Mouse (Mus musculus): ENCODE results near the gene Ccr1. TPM values are rescaled to one million over a fixed set of nuclear protein-coding genes. Genes with fewer than 3 reads are reported as not detected.
"Not testable (repeated sequence)": the region's sequence is repeated elsewhere in the genome, so short reads cannot be mapped to it uniquely, and the experiment has no call there.

The Ccr1 gene
- total RNA-seq, 2 experiments from 2014 or later = 0.17 to 0.50 TPM

GRCm38 (mm10) chr9:123929936-123930335 is 38.6 kb downstream of the Ccr1 start:
- DNase-seq (ENCODE audit: low spot score in 2 of 2) = no peak
- intact Hi-C loops (cut with DNase I) = no loop called here

- no peak for DNase-seq (ENCODE audit: low spot score in 2 of 2)
- intact Hi-C loops (cut with DNase I) = no loop called here
Measured at GRCm38 (mm10) chr9:123928759-123929246, 39.7 kb downstream of the Ccr1 start.

- no peak for DNase-seq (ENCODE audit: low spot score in 2 of 2)
- intact Hi-C loops (cut with DNase I) = no loop called here
Measured at GRCm38 (mm10) chr9:123928118-123928758, 40.3 kb downstream of the Ccr1 start.

- intact Hi-C loops (cut with DNase I) = no loop called here
- no peak for DNase-seq (ENCODE audit: low spot score in 2 of 2)
Measured at GRCm38 (mm10) chr9:123927281-123927960, 41.1 kb downstream of the Ccr1 start.

GRCm38 (mm10) chr9:123926041-123926440 is 42.5 kb downstream of the Ccr1 start:
- intact Hi-C loops (cut with DNase I) = not testable (repeated sequence)
- peak in 1 of 2 experiments; percentile 29 for DNase-seq (ENCODE audit: low spot score in 2 of 2)

GRCm38 (mm10) chr9:123925101-123925946 is 43.2 kb downstream of the Ccr1 start:
- peak; percentile 88 to 89 for DNase-seq (ENCODE audit: low spot score in 2 of 2)
- intact Hi-C loops (cut with DNase I) = no loop called here

- intact Hi-C loops (cut with DNase I) = no loop called here
- DNase-seq (ENCODE audit: low spot score in 2 of 2) = peak; percentile 89 to 94
Measured at GRCm38 (mm10) chr9:123924589-123925066, 43.9 kb downstream of the Ccr1 start.

- intact Hi-C loops (cut with DNase I) = not testable (repeated sequence)
- DNase-seq (ENCODE audit: low spot score in 2 of 2) = peak; percentile 53 to 78
Measured at GRCm38 (mm10) chr9:123924035-123924434, 44.5 kb downstream of the Ccr1 start.

- peak; percentile 30 to 46 for DNase-seq (ENCODE audit: low spot score in 2 of 2)
- intact Hi-C loops (cut with DNase I) = no loop called here
Measured at GRCm38 (mm10) chr9:123923146-123923991, 45.1 kb downstream of the Ccr1 start.

Other genes starting within 250 kb of the Ccr1 start
- gene Cxcr6, start 162.2 kb downstream of the Ccr1 start, total RNA-seq (2021) = not detected
- 10 to 100 TPM; 21.7 to 35.5 TPM for gene Fyco1, start 116.8 kb downstream of the Ccr1 start, total RNA-seq (2021)
- not detected for gene Xcr1, start 106.7 kb downstream of the Ccr1 start, total RNA-seq (2021)
- not detected for gene Ccr1l1, start 9.7 kb upstream of the Ccr1 start, total RNA-seq (2021)
- not detected for gene Ccr3, start 53.3 kb upstream of the Ccr1 start, total RNA-seq (2021)
- under 1 TPM; 0.29 to 0.39 TPM for gene Ccr2, start 133.3 kb upstream of the Ccr1 start, total RNA-seq (2021)
- gene Ccr5, start 152.9 kb upstream of the Ccr1 start, total RNA-seq (2021) = 1 to 10 TPM; 6.0 to 8.4 TPM

Measured in left cerebral cortex, postnatal 36 days (tissue).